Mouse (Mus musculus) left cerebral cortex, adult 18-20 months (tissue): ENCODE data around the gene Cacna2d3. TPM values are rescaled to one million over a fixed set of nuclear protein-coding genes. Genes with fewer than 3 reads are reported as not detected.

ENCODE experiments used
- DNase-seq, 2 experiments: peaks; one replicate each; pipeline ENCODE4 v3.0.0; 2021 to 2022; ENCODE audit warnings: low spot score in 2 of 2, mixed read lengths in 1 of 2
- total RNA-seq, 2 experiments: library from RNA; stranded (reverse); gene quantifications; 2 replicates each; pipeline ENCODE4 v1.2.3; 2021

Cacna2d3 gene
- total RNA-seq, 2 experiments from 2014 or later = 101 to 110 TPM

GRCm38 (mm10) chr14:29645421-29645820 lies 76.2 kb downstream of the Cacna2d3 start:
- DNase-seq = peak; percentile 34 to 46

GRCm38 (mm10) chr14:29643217-29643616 lies 78.4 kb downstream of the Cacna2d3 start:
- DNase-seq = no peak

- no peak for DNase-seq
These were observed 82.4 kb downstream of the Cacna2d3 start for GRCm38 (mm10) chr14:29639266-29639665.

- no peak for DNase-seq
These were observed 93.5 kb downstream of the Cacna2d3 start for GRCm38 (mm10) chr14:29628213-29628612.

- DNase-seq = no peak
These were observed 109.2 kb downstream of the Cacna2d3 start for GRCm38 (mm10) chr14:29612436-29612835.

- DNase-seq = no peak
These were observed 112.9 kb downstream of the Cacna2d3 start for GRCm38 (mm10) chr14:29608761-29609160.

- no peak for DNase-seq
These were observed 122.2 kb downstream of the Cacna2d3 start for GRCm38 (mm10) chr14:29599428-29599827.

GRCm38 (mm10) chr14:29592896-29593295 lies 128.8 kb downstream of the Cacna2d3 start:
- DNase-seq = no peak

GRCm38 (mm10) chr14:29589628-29590027 lies 132.0 kb downstream of the Cacna2d3 start:
- DNase-seq = no peak

- DNase-seq = no peak
These were observed 139.7 kb downstream of the Cacna2d3 start for GRCm38 (mm10) chr14:29581961-29582360.

- no peak for DNase-seq
These were observed 143.9 kb downstream of the Cacna2d3 start for GRCm38 (mm10) chr14:29577786-29578185.

- DNase-seq = no peak
These were observed 146.1 kb downstream of the Cacna2d3 start for GRCm38 (mm10) chr14:29575551-29575950.

GRCm38 (mm10) chr14:29562704-29563103 lies 159.0 kb downstream of the Cacna2d3 start:
- DNase-seq = no peak

- DNase-seq = no peak
These were observed 160.4 kb downstream of the Cacna2d3 start for GRCm38 (mm10) chr14:29561122-29561834.

GRCm38 (mm10) chr14:29558440-29558839 lies 163.2 kb downstream of the Cacna2d3 start:
- no peak for DNase-seq

- no peak for DNase-seq
These were observed 165.5 kb downstream of the Cacna2d3 start for GRCm38 (mm10) chr14:29556152-29556551.

- DNase-seq = no peak
These were observed 169.2 kb downstream of the Cacna2d3 start for GRCm38 (mm10) chr14:29552471-29552870.

- DNase-seq = no peak
These were observed 173.0 kb downstream of the Cacna2d3 start for GRCm38 (mm10) chr14:29548646-29549045.

GRCm38 (mm10) chr14:29530516-29530915 lies 191.1 kb downstream of the Cacna2d3 start:
- no peak for DNase-seq

GRCm38 (mm10) chr14:29528696-29529095 lies 193.0 kb downstream of the Cacna2d3 start:
- no peak for DNase-seq

GRCm38 (mm10) chr14:29519751-29520669 lies 201.7 kb downstream of the Cacna2d3 start:
- peak; percentile 22 to 55 for DNase-seq

- DNase-seq = no peak
These were observed 219.0 kb downstream of the Cacna2d3 start for GRCm38 (mm10) chr14:29502667-29503066.
